Mouse (Mus musculus) T-cell, adult 66 days (primary cell): ENCODE measurements around the gene Dgki. TPM values are rescaled to one million over a fixed set of nuclear protein-coding genes. Genes with fewer than 3 reads are reported as not detected.

Source experiments
- total RNA-seq, 2 experiments: library from RNA; stranded (reverse); gene quantifications; 3 replicates in 1 of 2; 4 replicates in 1 of 2; pipeline ENCODE4 v1.2.4; 2023

Dgki gene
- total RNA-seq: 1 to 10 TPM in 1 of 2 experiments, under 1 TPM in 1; 0.61 to 1.0 TPM

GRCm38 (mm10) chr6:37299562-37300390 is at the start of gene Dgki:
Gene Dgki, minus strand, starts transcription at chr6:37300184.

GRCm38 (mm10) chr6:36809747-36810285 is 490.2 kb downstream of the Dgki start, which contains the start of gene Ptn:
Gene Ptn, minus strand, starts transcription at chr6:36810220.

Other genes starting within 250 kb of the Dgki start
- 1 to 10 TPM; 4.4 to 4.8 TPM for gene Creb3l2, start 142.0 kb upstream of the Dgki start, total RNA-seq
- not detected for gene Akr1d1, start 230.0 kb upstream of the Dgki start, total RNA-seq